Mouse (Mus musculus) right cerebral cortex, postnatal 36 days (tissue): ENCODE data around the gene Esp4.
"Not testable (repeated sequence)": the region's sequence is repeated elsewhere in the genome, so short reads cannot be mapped to it uniquely, and the experiment has no call there.

Source experiments
- DNase-seq, 2 experiments: peaks; one replicate each; pipeline ENCODE4 v3.0.0; 2022; ENCODE audit warnings: low spot score in 2 of 2, mixed read lengths in 1 of 2

Esp4 gene

DNA sequence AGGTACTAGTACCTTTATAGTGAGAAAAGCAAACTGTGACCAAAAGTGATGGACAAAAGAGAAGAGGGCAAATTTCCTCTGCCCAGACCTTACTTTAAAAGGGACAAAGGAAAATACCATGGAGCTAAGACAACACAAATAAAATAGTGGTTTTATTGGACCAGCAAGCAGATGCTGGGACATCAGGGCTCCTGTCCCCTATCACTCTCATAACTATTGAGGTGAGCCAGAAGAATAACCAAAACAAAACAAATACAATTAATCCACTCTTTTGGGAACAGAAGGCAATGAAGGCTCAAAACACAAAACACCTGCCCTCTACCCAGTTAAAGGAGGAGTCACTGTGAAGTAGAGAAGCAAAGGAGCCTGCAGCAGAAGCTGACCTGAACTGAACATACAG, at the start of gene Esp4:
Esp4 (plus strand) TSS at position 301 of the 400 bp plus-strand sequence.
- no peak for DNase-seq

DNA sequence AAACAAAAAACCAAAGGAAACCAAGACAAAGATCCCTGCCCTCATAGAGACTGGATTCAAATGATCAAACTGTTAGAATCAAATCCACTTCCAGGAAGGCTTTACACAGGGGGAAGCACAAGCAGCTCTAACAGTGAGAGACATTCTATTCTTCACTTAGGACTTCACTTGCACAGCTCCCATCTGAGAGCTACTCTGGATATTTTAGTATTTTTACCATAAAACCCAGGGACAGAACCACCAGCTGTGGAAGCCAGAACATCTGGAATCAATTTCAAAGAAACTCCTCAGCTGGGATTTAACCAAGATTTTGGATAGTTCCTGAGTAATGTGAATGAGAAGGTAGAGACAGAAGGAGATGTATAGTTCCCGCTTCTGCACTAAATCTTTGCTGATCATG, 44.9 kb upstream of the Esp4 start:
- no peak for DNase-seq

DNA sequence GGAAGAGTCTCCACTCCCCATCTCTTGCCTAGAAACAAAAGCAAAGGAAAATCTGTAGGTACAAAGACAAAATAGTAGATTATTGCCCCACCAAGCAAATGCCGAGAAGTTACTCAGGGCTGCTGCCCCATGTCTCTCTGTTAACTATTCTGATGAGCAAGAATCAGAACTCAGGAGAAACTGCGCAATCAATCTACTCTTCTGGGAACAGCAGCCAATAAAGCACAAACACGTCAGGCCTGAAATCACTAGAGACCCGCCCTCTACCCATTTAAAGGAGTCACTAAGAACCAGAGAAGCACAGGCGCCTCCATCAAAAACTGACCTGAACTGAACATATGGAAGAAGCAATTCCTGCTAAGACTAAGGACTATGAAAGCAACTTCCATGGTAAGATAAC, 37.2 kb upstream of the Esp4 start, which contains the start of gene Esp6:
Esp6 (plus strand) TSS at position 301 of the 400 bp plus-strand sequence.
- no peak for DNase-seq

DNA sequence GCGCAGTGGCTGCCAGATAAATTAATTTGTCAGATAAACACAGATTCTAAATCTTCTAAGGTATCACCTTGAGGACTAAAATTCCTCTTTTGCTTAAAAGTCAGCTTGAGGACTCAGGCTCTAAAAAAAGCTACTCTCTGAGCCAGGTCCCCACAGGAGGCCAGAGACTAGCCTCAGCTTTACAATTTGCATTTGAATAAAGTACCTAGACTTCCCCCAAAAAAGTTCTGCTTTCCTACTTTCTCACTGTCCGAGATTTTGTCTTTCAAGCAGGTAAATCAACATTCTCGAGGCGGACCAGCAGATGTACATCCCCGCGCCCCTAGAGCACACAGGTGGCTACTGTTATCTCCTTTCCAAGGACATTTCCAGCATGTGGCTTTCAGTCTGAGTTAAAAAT, 14.5 kb upstream of the Esp4 start:
- DNase-seq, result not testable (repeated sequence)

DNA sequence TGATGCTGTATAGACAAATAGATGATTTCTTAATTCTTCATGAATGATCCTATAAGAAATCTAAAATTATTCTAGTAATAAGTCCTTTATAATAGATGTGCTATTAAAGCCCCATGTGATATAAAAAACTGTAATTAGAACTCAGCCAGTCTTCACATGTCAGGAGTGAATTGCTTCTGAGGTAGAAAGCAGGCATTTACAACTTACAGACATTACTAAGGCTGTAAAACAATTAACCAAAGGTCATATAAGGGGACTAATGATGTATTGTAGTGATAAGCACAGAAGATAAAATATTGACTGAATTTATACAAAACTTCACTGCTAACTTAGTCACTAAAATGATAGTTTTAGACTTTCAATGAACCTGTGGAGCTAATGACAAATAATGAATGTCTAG, 7.1 kb upstream of the Esp4 start:
- no peak for DNase-seq

DNA sequence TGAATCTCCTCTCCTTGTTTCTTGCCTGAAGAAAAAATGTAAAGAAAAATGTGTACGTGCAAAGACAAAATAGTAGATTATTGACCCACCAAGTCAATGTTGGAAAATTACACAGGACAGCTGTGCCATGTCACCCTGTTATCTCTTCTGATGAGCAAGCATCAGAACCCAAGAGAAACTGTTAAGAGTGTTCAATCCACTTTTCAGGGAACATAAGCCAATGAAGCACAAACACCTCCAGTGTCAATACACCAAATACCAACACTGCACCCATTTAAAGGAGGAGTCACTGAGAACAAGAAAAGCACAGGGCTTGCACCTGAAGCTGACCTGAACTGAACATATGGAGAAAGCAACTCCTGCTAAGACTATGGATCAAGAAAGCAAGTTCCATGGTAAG, 33.4 kb downstream of the Esp4 start, which contains the start of gene Esp3:
Esp3 (plus strand) TSS at position 301 of the 400 bp plus-strand sequence.
- DNase-seq, result not testable (repeated sequence)
